Mouse (Mus musculus) small intestine, adult 2 months (tissue): ENCODE results near the gene Ccdc62. TPM values are rescaled to one million over a fixed set of nuclear protein-coding genes. Genes with fewer than 3 reads are reported as not detected.

Experiments
- H3K27ac ChIP-seq: fragments of 200-500 bp; 2 replicates; pipeline ENCODE4 v1.5.1; 2012; ENCODE audit warnings: low read depth, low read length, control low read depth, inconsistent platforms; ENCODE audit not compliant: insufficient read depth
- H3K27me3 ChIP-seq: fragments of 200-500 bp; 2 replicates; pipeline ENCODE4 v1.6.1; 2012; ENCODE audit warnings: mild to moderate bottlenecking, moderate library complexity, low read length, inconsistent platforms; ENCODE audit not compliant: control insufficient read depth, insufficient read depth
- H3K36me3 ChIP-seq: fragments of 200-500 bp; 2 replicates; pipeline ENCODE4 v1.6.1; 2012; ENCODE audit warnings: mild to moderate bottlenecking, low read length, control low read depth, inconsistent platforms; ENCODE audit not compliant: control insufficient read depth, insufficient read depth
- H3K4me1 ChIP-seq: fragments of 200-500 bp; 2 replicates; pipeline ENCODE4 v1.6.1; 2012; ENCODE audit warnings: low read length, inconsistent platforms, mixed read lengths; ENCODE audit not compliant: control insufficient read depth, insufficient read depth, insufficient read length
- H3K4me3 ChIP-seq: fragments of 200-500 bp; 2 replicates; pipeline ENCODE4 v1.5.1; 2012; ENCODE audit warnings: low read depth, mild to moderate bottlenecking, control low read depth, inconsistent platforms, low read length, moderate library complexity
- CTCF ChIP-seq: fragments of 200-500 bp; IDR thresholded peaks from 2 replicates; pipeline ENCODE4 v1.5.1; 2012; ENCODE audit warnings: low read depth, mild to moderate bottlenecking, control low read depth, inconsistent platforms, low read length, moderate library complexity, mixed read lengths; ENCODE audit not compliant: insufficient replicate concordance, insufficient read length; ENCODE audit errors: extremely low read depth
- POLR2A ChIP-seq: fragments of 200-500 bp; IDR thresholded peaks from 2 replicates; pipeline ENCODE4 v1.6.1; 2012; ENCODE audit warnings: low read depth, mild to moderate bottlenecking, control low read depth, inconsistent platforms, low read length, moderate library complexity
- WGBS: fragments of 180-500 bp; shearing (Covaris S2); methylation state at CpG from one replicate; pipeline ENCODE4 v1.1.7; 2018; 5-methylcytosine and 5-hydroxymethylcytosine counted together
- polyA plus RNA-seq: library from polyadenylated mRNA; depleted of rRNA; stranded (reverse); fragments of >200 nt; gene quantifications from 2 replicates; pipeline ENCODE4 v1.2.3, GENCODE M21; 2012

Ccdc62 gene
- polyA plus RNA-seq, 1 experiment, result 1.9 TPM

DNA sequence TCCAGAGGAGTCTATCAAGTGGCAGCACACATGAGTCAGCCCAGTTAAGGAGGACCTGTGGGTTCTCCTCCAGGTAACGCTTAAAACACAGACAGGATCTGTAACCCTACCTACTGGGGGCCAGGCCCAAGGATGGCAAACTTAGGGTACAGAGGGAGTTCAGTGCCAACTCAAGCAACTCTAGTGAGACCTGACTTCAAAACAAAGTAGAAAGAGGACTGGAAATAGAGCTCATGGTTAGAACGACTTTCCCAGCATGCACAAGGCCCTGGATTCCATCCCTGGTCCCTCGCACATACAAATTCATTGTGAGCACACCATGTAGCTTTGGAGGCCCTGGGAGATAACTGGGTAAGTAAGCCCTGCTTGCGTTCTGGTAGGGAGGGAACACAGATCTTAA, 40.1 kb downstream of the Ccdc62 start:
- Histone ChIP-seq H3K27me3 (no peaks in the 10 kb centered on the region), H3K4me1 (peaks cover 17% of the 10 kb centered on the region), H3K27ac (no peak overlapping the region), H3K36me3 (no peaks in the 10 kb centered on the region), H3K4me3 (no peak overlapping the region)
- 86% methylated on average over 4 of the region's 4 CpGs for WGBS
- TF ChIP-seq CTCF (no peak), POLR2A (no peak)

GRCm38 (mm10) chr5:123972453-123972852, 42.0 kb downstream of the Ccdc62 start:
- no peak for TF ChIP-seq POLR2A
- no peak for TF ChIP-seq CTCF
- Histone ChIP-seq H3K36me3 (no peaks in the 10 kb centered on the region), H3K4me1 (peaks cover 20% of the 10 kb centered on the region), H3K27me3 (no peaks in the 10 kb centered on the region), H3K27ac (no peak overlapping the region), H3K4me3 (no peak overlapping the region)
- 66% methylated on average over 6 of the region's 6 CpGs for WGBS

- Histone ChIP-seq H3K4me1 (peaks cover 21% of the 10 kb centered on the region), H3K4me3 (peak within 1 kb of the TSS; percentile 92), H3K27ac (peak within 1 kb of the TSS; percentile 81), H3K36me3 (no peaks in the 10 kb centered on the region), H3K27me3 (no peaks in the 10 kb centered on the region)
- 1% methylated on average over 104 of the region's 106 CpGs for whole genome bisulfite sequencing
- TF ChIP-seq POLR2A (peak; percentile 92), CTCF (no peak)
Measured at GRCm38 (mm10) chr5:123973299-123974178, 43.1 kb downstream of the Ccdc62 start, which contains the start of gene Hip1r. Hip1r (plus strand) TSS chr5:123973628.

GRCm38 (mm10) chr5:123974179-123974485, 43.7 kb downstream of the Ccdc62 start:
- TF ChIP-seq POLR2A, result no peak
- no peak for TF ChIP-seq CTCF
- peaks cover 19% of the 10 kb centered on the region; the same call in 1 of the 2 replicates for H3K4me1 ChIP-seq
- H3K4me3 ChIP-seq, result peak overlapping the region; percentile 92
- H3K27me3 ChIP-seq, result no peaks in the 10 kb centered on the region
- WGBS, result 1% methylated on average over 14 of the region's 14 CpGs
- H3K36me3 ChIP-seq, result no peaks in the 10 kb centered on the region
- H3K27ac ChIP-seq, result peak overlapping the region; percentile 81

DNA sequence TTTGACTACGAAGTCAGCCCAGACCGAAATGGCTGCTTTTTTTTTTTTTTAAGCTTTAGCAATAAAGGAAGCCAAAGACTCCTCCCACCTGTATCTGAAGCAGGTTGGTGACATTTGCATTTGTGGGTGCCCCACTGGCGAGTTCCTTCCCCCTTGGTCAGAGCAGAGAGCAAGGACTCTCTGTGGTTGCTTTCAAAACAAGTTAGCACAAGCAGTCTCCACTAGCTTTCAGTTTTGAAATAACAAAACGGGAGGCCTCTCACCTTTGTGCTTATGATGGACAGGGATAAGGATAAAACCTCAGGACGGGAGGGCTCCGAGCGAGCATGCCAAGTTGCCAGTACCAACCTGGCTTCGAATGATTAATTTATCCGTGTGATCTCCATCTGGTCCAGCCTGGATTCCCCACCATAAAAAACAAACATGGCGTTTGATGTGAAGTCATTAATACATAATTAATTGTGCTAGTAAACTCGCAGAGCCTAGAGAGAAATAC, 44.2 kb downstream of the Ccdc62 start:
- Histone ChIP-seq H3K4me3 (peak overlapping the region; percentile 56), H3K27me3 (no peaks in the 10 kb centered on the region), H3K36me3 (peaks cover 5% of the 10 kb centered on the region; the same call in 1 of the 2 replicates), H3K4me1 (peaks cover 15% of the 10 kb centered on the region; the same call in 1 of the 2 replicates), H3K27ac (peak overlapping the region; percentile 65)
- TF ChIP-seq POLR2A, result no peak
- no peak for TF ChIP-seq CTCF
- WGBS, result 9% methylated on average over 11 of the region's 11 CpGs

GRCm38 (mm10) chr5:123975668-123976180, 45.2 kb downstream of the Ccdc62 start:
- H3K36me3 ChIP-seq, result peaks cover 5% of the 10 kb centered on the region; the same call in 1 of the 2 replicates
- H3K4me1 ChIP-seq, result peaks cover 19% of the 10 kb centered on the region; the same call in 1 of the 2 replicates
- peak overlapping the region; percentile 65 for H3K27ac ChIP-seq
- 21% methylated on average over 6 of the region's 6 CpGs for WGBS
- no peaks in the 10 kb centered on the region for H3K27me3 ChIP-seq
- TF ChIP-seq POLR2A (peak; percentile 31; the same call in 1 of the 2 replicates), CTCF (no peak)
- peak overlapping the region; percentile 40 for H3K4me3 ChIP-seq

DNA sequence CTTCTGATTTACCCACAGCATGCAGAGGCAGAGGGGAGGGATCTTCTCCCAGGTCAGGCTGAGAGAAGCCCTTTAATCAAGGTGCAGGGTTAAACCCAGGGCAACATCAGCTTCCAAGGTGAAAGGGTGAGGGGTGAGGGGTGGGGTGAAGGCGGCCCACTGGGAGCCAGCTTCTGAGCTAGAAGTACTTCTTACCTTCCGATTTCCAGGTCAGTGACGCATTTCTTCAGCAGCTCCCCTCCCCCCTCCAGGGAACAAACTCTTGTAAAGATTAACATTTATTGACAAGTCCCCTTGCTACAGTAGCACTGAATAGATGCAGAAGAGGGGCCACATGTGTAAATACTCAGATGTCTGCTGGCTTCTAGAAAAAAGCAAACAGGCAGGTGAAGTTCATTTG, 46.8 kb downstream of the Ccdc62 start:
- Histone ChIP-seq H3K27ac (no peak overlapping the region), H3K36me3 (peaks cover 5% of the 10 kb centered on the region; the same call in 1 of the 2 replicates), H3K4me3 (no peak overlapping the region), H3K4me1 (peaks cover 25% of the 10 kb centered on the region; the same call in 1 of the 2 replicates), H3K27me3 (no peaks in the 10 kb centered on the region)
- WGBS, result 48% methylated on average over 3 of the region's 3 CpGs
- TF ChIP-seq POLR2A (no peak), CTCF (no peak)
